Mouse (Mus musculus) MEL (cell line): ENCODE measurements around the gene Frmd4a. TPM values are rescaled to one million over a fixed set of nuclear protein-coding genes. Genes with fewer than 3 reads are reported as not detected.

Source experiments
- DNase-seq: peaks from one replicate; pipeline ENCODE4 v3.0.0; 2011; ENCODE audit warnings: low read depth, low spot score
- H3K27ac ChIP-seq: 2 replicates; pipeline ENCODE4 v1.5.1; 2012; ENCODE audit warnings: low read depth, mild to moderate bottlenecking, control low read depth, low read length, moderate library complexity; ENCODE audit not compliant: control insufficient read depth
- H3K27me3 ChIP-seq, 2 experiments: fragments of 150-350 bp in 1 of 2; sonication (generic) in 1 of 2; 2 replicates each; pipeline ENCODE4 v1.6.1; 2012; ENCODE audit warnings: low read length in 2 of 2, mild to moderate bottlenecking in 2 of 2, improper control_type of control experiment in 1 of 2, moderate library complexity in 1 of 2; ENCODE audit not compliant: insufficient read depth in 2 of 2, control insufficient read depth in 1 of 2
- H3K36me3 ChIP-seq, 2 experiments: 2 replicates each; pipeline ENCODE4 v1.6.1; 2012 to 2014; ENCODE audit warnings: low read length in 2 of 2, improper control_type of control experiment in 1 of 2, inconsistent platforms in 1 of 2, mild to moderate bottlenecking in 1 of 2; ENCODE audit not compliant: insufficient read depth in 2 of 2, control insufficient read depth in 1 of 2
- H3K4me1 ChIP-seq, 2 experiments: fragments of 150-350 bp in 1 of 2; sonication (generic) in 1 of 2; 2 replicates each; pipeline ENCODE4 v1.6.1; 2012; ENCODE audit warnings: low read length in 2 of 2, improper control_type of control experiment in 1 of 2, mild to moderate bottlenecking in 1 of 2; ENCODE audit not compliant: insufficient read depth in 2 of 2, control insufficient read depth in 1 of 2
- H3K4me3 ChIP-seq, 2 experiments: fragments of 150-350 bp in 1 of 2; sonication (generic) in 1 of 2; 2 replicates each; pipeline ENCODE4 v1.5.1; 2012; ENCODE audit warnings: low read depth in 2 of 2, low read length in 2 of 2, mild to moderate bottlenecking in 2 of 2, moderate library complexity in 2 of 2, control low read depth in 1 of 2, improper control_type of control experiment in 1 of 2; ENCODE audit not compliant: control insufficient read depth in 1 of 2, insufficient read depth in 1 of 2
- H3K79me2 ChIP-seq: 2 replicates; pipeline ENCODE4 v1.6.1; 2012; ENCODE audit warnings: mild to moderate bottlenecking, low read length, moderate library complexity; ENCODE audit not compliant: control insufficient read depth, poor library complexity, insufficient read depth
- H3K9ac ChIP-seq: 2 replicates; pipeline ENCODE4 v1.6.1; 2012; ENCODE audit warnings: low read depth, mild to moderate bottlenecking, control low read depth, low read length, moderate library complexity; ENCODE audit not compliant: control insufficient read depth, poor library complexity, severe bottlenecking
- H3K9me3 ChIP-seq: fragments of 150-350 bp; sonication (generic); replicated peaks from 2 replicates; pipeline ENCODE4 v1.6.1; 2012; ENCODE audit warnings: mild to moderate bottlenecking, low read length, improper control_type of control experiment, moderate library complexity; ENCODE audit not compliant: insufficient read depth
- BHLHE40 ChIP-seq: IDR thresholded peaks from 2 replicates; pipeline ENCODE4 v1.6.1; 2012; ENCODE audit warnings: low read depth, mild to moderate bottlenecking, inconsistent platforms, low read length, improper control_type of control experiment, borderline replicate concordance
- CHD1 ChIP-seq: IDR thresholded peaks from 2 replicates; pipeline ENCODE4 v1.6.1; 2012; ENCODE audit warnings: low read depth, mild to moderate bottlenecking, inconsistent platforms, low read length, improper control_type of control experiment
- CHD2 ChIP-seq: IDR thresholded peaks from 2 replicates; pipeline ENCODE4 v1.6.1; 2011; ENCODE audit warnings: low read length, improper control_type of control experiment
- E2F4 ChIP-seq: IDR thresholded peaks from 2 replicates; pipeline ENCODE4 v1.6.1; 2011; ENCODE audit warnings: low read depth, low read length, improper control_type of control experiment, borderline replicate concordance
- ELF1 ChIP-seq: IDR thresholded peaks from 2 replicates; pipeline ENCODE4 v1.6.1; 2014; ENCODE audit warnings: low read depth, mild to moderate bottlenecking, inconsistent platforms, low read length, improper control_type of control experiment, moderate library complexity
- EP300 ChIP-seq, 2 experiments: IDR thresholded peaks; 2 replicates each; pipeline ENCODE4 v1.6.1; 2011; ENCODE audit warnings: improper control_type of control experiment in 2 of 2, low read length in 2 of 2, low read depth in 1 of 2, mild to moderate bottlenecking in 1 of 2
- ETS1 ChIP-seq: IDR thresholded peaks from 2 replicates; pipeline ENCODE4 v1.6.1; 2012; ENCODE audit warnings: low read depth, mild to moderate bottlenecking, inconsistent platforms, low read length, improper control_type of control experiment, moderate library complexity
- JUND ChIP-seq: IDR thresholded peaks from 2 replicates; pipeline ENCODE4 v1.6.1; 2011; ENCODE audit warnings: low read depth, mild to moderate bottlenecking, improper control_type of control experiment, low read length
- MAFK ChIP-seq: IDR thresholded peaks from 2 replicates; pipeline ENCODE4 v1.6.1; 2011; ENCODE audit warnings: low read depth, mild to moderate bottlenecking, low read length, improper control_type of control experiment, borderline replicate concordance
- MAX ChIP-seq: IDR thresholded peaks from 2 replicates; pipeline ENCODE4 v1.6.1; 2011; ENCODE audit warnings: low read length, improper control_type of control experiment
- MAZ ChIP-seq: IDR thresholded peaks from 2 replicates; pipeline ENCODE4 v1.6.1; 2012; ENCODE audit warnings: low read depth, mild to moderate bottlenecking, inconsistent platforms, low read length, improper control_type of control experiment
- MEF2A ChIP-seq: IDR thresholded peaks from 2 replicates; pipeline ENCODE4 v1.6.1; 2014; ENCODE audit warnings: low read depth, mild to moderate bottlenecking, inconsistent platforms, low read length, improper control_type of control experiment; ENCODE audit not compliant: poor library complexity, insufficient replicate concordance, severe bottlenecking; ENCODE audit errors: extremely low read depth
- NELFE ChIP-seq: IDR thresholded peaks from 2 replicates; pipeline ENCODE4 v1.6.1; 2011; ENCODE audit warnings: low read depth, low read length, improper control_type of control experiment
- NRF1 ChIP-seq: IDR thresholded peaks from 2 replicates; pipeline ENCODE4 v1.6.1; 2014; ENCODE audit warnings: low read depth, mild to moderate bottlenecking, inconsistent platforms, low read length, improper control_type of control experiment, moderate library complexity; ENCODE audit not compliant: poor library complexity, insufficient read depth, severe bottlenecking
- POLR2AphosphoS5 ChIP-seq: IDR thresholded peaks from 2 replicates; pipeline ENCODE4 v1.6.1; 2012; ENCODE audit warnings: low read depth, borderline replicate concordance, mild to moderate bottlenecking, inconsistent platforms, low read length, moderate library complexity, mixed read lengths
- RCOR1 ChIP-seq: IDR thresholded peaks from 2 replicates; pipeline ENCODE4 v1.6.1; 2012; ENCODE audit warnings: low read depth, mild to moderate bottlenecking, inconsistent platforms, low read length, improper control_type of control experiment
- SIN3A ChIP-seq: IDR thresholded peaks from 2 replicates; pipeline ENCODE4 v1.6.1; 2012; ENCODE audit warnings: low read length, improper control_type of control experiment, inconsistent platforms
- TBP ChIP-seq: IDR thresholded peaks from 2 replicates; pipeline ENCODE4 v1.8.0; 2011; ENCODE audit warnings: low read depth, low read length, improper control_type of control experiment
- TCF12 ChIP-seq: IDR thresholded peaks from 2 replicates; pipeline ENCODE4 v1.6.1; 2014; ENCODE audit warnings: low read depth, mild to moderate bottlenecking, inconsistent platforms, low read length, improper control_type of control experiment, moderate library complexity
- USF1 ChIP-seq: IDR thresholded peaks from 2 replicates; pipeline ENCODE4 v1.6.1; 2014; ENCODE audit warnings: low read depth, mild to moderate bottlenecking, inconsistent platforms, low read length, improper control_type of control experiment, moderate library complexity
- USF2 ChIP-seq, 2 experiments: IDR thresholded peaks; 2 replicates each; pipeline ENCODE4 v1.6.1; 2011 to 2012; ENCODE audit warnings: improper control_type of control experiment in 2 of 2, low read length in 2 of 2, borderline replicate concordance in 1 of 2, inconsistent platforms in 1 of 2, low read depth in 1 of 2, mild to moderate bottlenecking in 1 of 2; ENCODE audit not compliant: insufficient read depth in 1 of 2
- ZNF384 ChIP-seq: IDR thresholded peaks from 2 replicates; pipeline ENCODE4 v1.6.1; 2012; ENCODE audit warnings: low read depth, mild to moderate bottlenecking, inconsistent platforms, low read length, improper control_type of control experiment
- polyA plus RNA-seq, 2 experiments: library from polyadenylated mRNA; stranded (reverse) in 1 of 2; unstranded in 1 of 2; fragments of >175 nt in 1 of 2; fragments of >200 nt in 1 of 2; gene quantifications; 2 replicates each; pipeline versions ENCODE4 v1.2.1 to v1.2.4; 2012; ENCODE audit warnings: low replicate concordance in 2 of 2, low read depth in 1 of 2; ENCODE audit not compliant: insufficient read length in 2 of 2, insufficient read depth in 1 of 2, missing spikeins in 1 of 2
- total RNA-seq: library from RNA; depleted of rRNA; stranded (reverse); fragments of 300-350 nt; gene quantifications from 2 replicates; pipeline ENCODE4 v1.2.3, GENCODE M21; 2012

Frmd4a gene
- total and polyA plus RNA-seq, 3 experiments: 6.4 to 14.4 TPM; not detected in 1

DNA sequence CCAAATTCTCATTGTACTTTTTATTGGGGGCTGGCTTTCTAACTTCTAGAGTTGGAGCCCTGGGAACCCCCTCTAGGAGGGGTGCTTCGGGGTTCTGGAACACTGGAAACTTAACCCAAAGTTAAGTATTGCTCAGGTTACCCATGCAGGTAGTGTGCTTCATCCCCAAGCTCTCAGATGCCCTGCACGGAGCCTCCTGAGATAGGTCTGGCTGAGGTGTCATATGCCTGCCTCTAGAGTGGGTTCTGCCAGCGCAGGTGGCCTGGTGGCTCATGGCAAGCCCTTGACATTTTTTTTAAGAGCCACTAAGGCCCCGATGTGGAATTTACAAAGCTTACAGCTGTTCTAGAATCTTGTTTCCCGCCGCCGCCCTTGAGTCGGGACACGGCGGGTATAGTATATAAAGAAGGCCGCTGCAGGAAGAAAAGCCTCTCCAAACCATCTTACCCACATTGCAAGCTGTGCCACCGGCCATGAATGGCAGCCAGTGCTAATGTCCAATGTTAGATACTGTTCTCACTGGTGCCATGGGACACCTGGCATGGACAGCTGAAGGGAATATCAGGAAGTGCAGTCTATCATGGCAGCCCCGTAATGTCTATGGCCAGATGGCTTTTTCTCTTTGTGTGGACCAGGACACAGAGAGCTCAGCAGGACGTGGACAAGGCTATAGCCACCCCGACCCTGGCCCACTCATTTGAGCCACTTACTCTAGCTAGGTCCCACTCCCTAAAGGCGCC lies 396.2 kb downstream of the Frmd4a start:
- no peak for TF ChIP-seq POLR2AphosphoS5
- TF ChIP-seq MAFK: no peak
- no peak for TF ChIP-seq MEF2A
- TF ChIP-seq EP300 (IDR thresholded peaks at IDR 0.05; ENCODE audit: low read depth in 1 of 2, low read length in 2 of 2): no peak
- no peaks in the 10 kb centered on the region for H3K9me3 ChIP-seq
- H3K36me3 ChIP-seq: no peaks in the 10 kb centered on the region
- peaks cover 12 to 16% of the 10 kb centered on the region in 2 experiments for H3K27me3 ChIP-seq
- H3K4me3 ChIP-seq: no peak overlapping the region
- DNase-seq: no peak
- no peaks in the 10 kb centered on the region for H3K4me1 ChIP-seq
- no peak overlapping the region for H3K9ac ChIP-seq
- H3K27ac ChIP-seq: no peak overlapping the region
- H3K79me2 ChIP-seq: no peaks in the 10 kb centered on the region

DNA sequence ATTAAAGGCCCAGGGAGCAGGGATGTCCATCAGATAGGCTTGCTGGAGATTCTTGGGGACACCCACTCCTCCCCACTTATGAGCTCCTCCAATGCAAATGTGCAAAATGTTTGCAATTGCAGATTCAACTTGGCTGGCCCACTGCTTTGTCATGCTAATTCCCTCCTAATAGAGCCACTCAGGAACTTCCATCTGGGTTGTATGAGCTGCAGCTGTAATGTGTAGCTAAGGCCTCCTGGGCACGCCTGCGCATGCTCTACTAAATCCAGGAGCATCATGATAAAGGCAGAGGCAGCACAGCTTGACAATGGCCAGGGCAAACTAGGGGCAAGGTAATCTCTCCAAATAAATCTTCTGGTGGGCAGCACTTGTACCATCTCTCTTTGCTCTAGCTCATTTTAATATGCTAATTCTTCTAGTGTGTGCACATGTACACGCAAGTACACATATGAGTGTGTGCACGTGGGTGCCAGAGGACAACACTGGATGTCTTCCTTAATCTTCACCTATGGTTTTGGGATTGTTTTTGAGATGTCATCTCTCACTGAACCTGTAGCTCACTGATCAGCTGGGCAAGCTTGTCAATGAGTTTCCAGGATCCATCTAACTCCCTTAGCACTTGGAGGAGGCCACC lies 403.3 kb downstream of the Frmd4a start:
- Histone ChIP-seq H3K36me3 (no peaks in the 10 kb centered on the region), H3K9ac (no peak overlapping the region), H3K9me3 (no peaks in the 10 kb centered on the region), H3K79me2 (no peaks in the 10 kb centered on the region), H3K4me3 (no peak overlapping the region), H3K4me1 (no peaks in the 10 kb centered on the region), H3K27ac (no peak overlapping the region), H3K27me3 (peaks cover 6 to 8% of the 10 kb centered on the region in 2 experiments)
- DNase-seq: no peak
- no peak for TF ChIP-seq CHD2
- TF ChIP-seq ZNF384: no peak
- TF ChIP-seq RCOR1: no peak
- no peak for TF ChIP-seq NRF1
- no peak for TF ChIP-seq SIN3A
- TF ChIP-seq TCF12: no peak
- TF ChIP-seq MAZ: no peak
- TF ChIP-seq USF1: no peak
- TF ChIP-seq MAX: no peak
- no peak for TF ChIP-seq USF2 (IDR thresholded peaks at IDR 0.05; ENCODE audit: borderline replicate concordance in 1 of 2, insufficient read depth in 1 of 2, low read depth in 1 of 2, low read length in 2 of 2)
- no peak for TF ChIP-seq ETS1
- TF ChIP-seq NELFE: no peak
- TF ChIP-seq ELF1: no peak
- no peak for TF ChIP-seq E2F4
- no peak for TF ChIP-seq BHLHE40
- no peak for TF ChIP-seq CHD1
- TF ChIP-seq JUND: no peak
- no peak for TF ChIP-seq TBP
